Mouse (Mus musculus): Measurements from ENCODE around the gene Man1a2. TPM values are rescaled to one million over a fixed set of nuclear protein-coding genes. Genes with fewer than 3 reads are reported as not detected.

Gene Man1a2
- polyA plus RNA-seq, 1 experiment = 33.3 TPM

DNA sequence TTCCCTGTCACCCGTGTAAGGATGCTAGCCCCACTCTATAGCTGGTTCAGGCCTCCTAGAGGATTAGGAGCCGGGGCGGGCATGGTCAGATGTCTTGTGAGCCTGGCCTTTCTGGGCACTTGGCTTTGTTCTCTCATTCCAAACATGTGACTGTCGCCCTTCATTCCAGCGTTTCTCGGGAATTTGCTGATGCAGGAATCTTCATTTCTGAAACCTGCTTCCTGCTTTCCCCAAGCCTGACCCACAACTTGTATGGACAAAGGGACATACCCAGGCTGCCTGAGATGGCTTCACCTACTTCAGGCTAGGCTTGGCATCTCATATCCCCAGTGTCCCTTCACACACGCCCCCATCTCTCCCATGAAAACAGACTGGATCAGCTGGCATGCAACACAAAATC lies 162.6 kb downstream of the Man1a2 start:
- TF ChIP-seq POLR2A (IDR thresholded peaks at IDR 0.05; ENCODE audit: control insufficient read depth, extremely low read depth, insufficient read depth, low read length, poor library complexity) (no peak), CTCF (IDR thresholded peaks at IDR 0.05; ENCODE audit: borderline replicate concordance, control insufficient read depth, extremely low read depth, insufficient read depth, low read length, poor library complexity) (no peak)
- DNase-seq = no peak
- Histone ChIP-seq H3K36me3 (ENCODE audit: control insufficient read depth, insufficient read depth, low read length) (no peaks in the 10 kb centered on the region), H3K27me3 (ENCODE audit: control insufficient read depth, insufficient read depth, low read length) (no peaks in the 10 kb centered on the region), H3K4me1 (replicated peaks; ENCODE audit: control insufficient read depth, insufficient read depth, low read length) (no peaks in the 10 kb centered on the region), H3K4me3 (ENCODE audit: control insufficient read depth, insufficient read depth, low read length) (no peak overlapping the region), H3K27ac (ENCODE audit: control insufficient read depth, insufficient read depth, low read length) (no peak overlapping the region)
- WGBS = 95% methylated on average over 7 of the region's 7 CpGs

DNA sequence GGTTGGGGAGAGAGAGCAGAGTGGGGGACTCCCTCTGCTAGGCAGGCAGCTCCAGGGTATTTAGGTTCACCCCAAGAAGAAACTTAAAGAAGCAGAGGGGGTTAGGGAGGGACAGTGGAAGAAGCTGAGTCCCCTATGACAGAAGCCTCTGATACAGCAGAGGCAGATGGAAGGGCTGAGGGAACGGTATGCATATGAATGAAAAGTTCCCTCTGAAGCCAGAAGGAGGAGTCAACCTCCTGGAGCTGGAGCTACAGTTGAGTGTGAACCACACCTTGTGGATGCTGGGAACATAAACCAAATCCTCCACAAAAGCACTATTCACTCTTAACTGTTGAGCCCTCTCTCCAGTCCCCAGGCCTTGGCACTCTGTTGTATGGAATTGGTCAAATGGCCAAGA lies 163.7 kb downstream of the Man1a2 start:
- Histone ChIP-seq H3K27me3 (ENCODE audit: control insufficient read depth, insufficient read depth, low read length) (no peaks in the 10 kb centered on the region), H3K4me1 (replicated peaks; ENCODE audit: control insufficient read depth, insufficient read depth, low read length) (no peaks in the 10 kb centered on the region), H3K27ac (ENCODE audit: control insufficient read depth, insufficient read depth, low read length) (no peak overlapping the region), H3K36me3 (ENCODE audit: control insufficient read depth, insufficient read depth, low read length) (no peaks in the 10 kb centered on the region), H3K4me3 (ENCODE audit: control insufficient read depth, insufficient read depth, low read length) (no peak overlapping the region)
- TF ChIP-seq CTCF (IDR thresholded peaks at IDR 0.05; ENCODE audit: borderline replicate concordance, control insufficient read depth, extremely low read depth, insufficient read depth, low read length, poor library complexity) (no peak), POLR2A (IDR thresholded peaks at IDR 0.05; ENCODE audit: control insufficient read depth, extremely low read depth, insufficient read depth, low read length, poor library complexity) (no peak)
- no peak for DNase-seq
- 92% methylated on average over 1 of the region's 1 CpGs for WGBS

DNA sequence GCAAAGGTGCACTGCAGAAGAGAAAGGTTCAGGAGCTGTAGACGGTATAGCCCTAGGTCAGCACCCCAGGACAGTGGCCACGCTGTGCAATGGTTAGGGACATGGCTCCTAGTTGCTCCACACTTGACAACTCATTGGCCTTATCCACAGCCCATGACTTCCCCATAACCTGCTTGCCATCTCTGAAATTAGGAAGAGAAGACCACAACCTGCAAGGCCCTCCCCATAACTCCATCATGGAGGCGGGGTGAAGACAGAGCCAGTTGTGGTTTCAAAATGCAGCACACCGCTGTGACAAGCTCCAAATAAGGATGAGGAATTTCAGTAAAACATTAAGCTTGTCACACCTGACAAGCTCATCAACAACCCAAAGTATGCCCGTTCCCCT lies 169.6 kb downstream of the Man1a2 start:
- TF ChIP-seq POLR2A (IDR thresholded peaks at IDR 0.05; ENCODE audit: control insufficient read depth, extremely low read depth, insufficient read depth, low read length, poor library complexity) (no peak), CTCF (IDR thresholded peaks at IDR 0.05; ENCODE audit: borderline replicate concordance, control insufficient read depth, extremely low read depth, insufficient read depth, low read length, poor library complexity) (no peak)
- H3K4me1 ChIP-seq (replicated peaks; ENCODE audit: control insufficient read depth, insufficient read depth, low read length) = no peaks in the 10 kb centered on the region
- DNase-seq = no peak
- H3K27ac ChIP-seq (ENCODE audit: control insufficient read depth, insufficient read depth, low read length) = no peak overlapping the region
- H3K36me3 ChIP-seq (ENCODE audit: control insufficient read depth, insufficient read depth, low read length) = no peaks in the 10 kb centered on the region
- no peak overlapping the region for H3K4me3 ChIP-seq (ENCODE audit: control insufficient read depth, insufficient read depth, low read length)
- 51% methylated on average over 5 of the region's 5 CpGs for WGBS
- no peaks in the 10 kb centered on the region for H3K27me3 ChIP-seq (ENCODE audit: control insufficient read depth, insufficient read depth, low read length)

DNA sequence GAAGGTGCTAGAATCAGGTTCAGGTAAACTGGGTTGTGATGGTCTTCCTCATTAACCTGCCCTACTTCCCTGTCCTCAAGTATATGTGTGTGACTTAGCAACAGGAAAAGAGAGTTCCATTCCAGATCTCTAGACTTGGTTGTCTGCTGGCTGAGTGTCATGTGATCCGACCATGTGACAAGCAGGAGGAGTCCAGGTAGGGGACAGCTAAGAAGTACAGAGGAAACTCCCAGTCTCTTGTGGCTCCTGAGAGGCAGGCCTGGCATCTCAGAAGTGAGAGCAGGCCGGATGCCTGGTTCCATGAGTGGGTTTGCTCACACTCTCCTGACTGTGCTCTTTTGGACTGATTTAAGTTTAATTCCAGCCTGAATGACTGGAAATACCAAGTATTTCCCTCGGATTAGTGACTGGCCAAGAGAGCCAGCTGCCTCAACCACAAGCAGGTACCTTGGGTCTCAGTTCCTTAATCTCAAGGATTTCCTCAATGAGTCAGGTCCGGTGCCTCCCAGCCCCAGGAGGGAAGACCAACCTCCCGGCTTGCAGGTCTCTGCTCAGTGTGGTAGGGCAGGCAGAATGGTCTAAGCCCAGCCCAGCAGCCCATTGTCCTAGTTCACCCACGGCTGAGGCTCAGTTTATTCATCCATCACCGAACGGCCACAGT lies 170.1 kb downstream of the Man1a2 start:
- Histone ChIP-seq H3K27me3 (ENCODE audit: control insufficient read depth, insufficient read depth, low read length) (no peaks in the 10 kb centered on the region), H3K27ac (ENCODE audit: control insufficient read depth, insufficient read depth, low read length) (no peak overlapping the region), H3K4me1 (replicated peaks; ENCODE audit: control insufficient read depth, insufficient read depth, low read length) (no peaks in the 10 kb centered on the region), H3K36me3 (ENCODE audit: control insufficient read depth, insufficient read depth, low read length) (no peaks in the 10 kb centered on the region), H3K4me3 (ENCODE audit: control insufficient read depth, insufficient read depth, low read length) (no peak overlapping the region)
- TF ChIP-seq CTCF (IDR thresholded peaks at IDR 0.05; ENCODE audit: borderline replicate concordance, control insufficient read depth, extremely low read depth, insufficient read depth, low read length, poor library complexity) = no peak
- no peak for TF ChIP-seq POLR2A (IDR thresholded peaks at IDR 0.05; ENCODE audit: control insufficient read depth, extremely low read depth, insufficient read depth, low read length, poor library complexity)
- 35% methylated on average over 8 of the region's 8 CpGs for WGBS
- DNase-seq = no peak

Other genes starting within 250 kb of the Man1a2 start
- 5.3 and 5.7 TPM in 2 replicates for gene Tent5c, start 196.2 kb downstream of the Man1a2 start, polyA plus RNA-seq (2012; rRNA removed)
- 0.05 and 0.11 TPM in 2 replicates for gene Vtcn1, start 140.0 kb upstream of the Man1a2 start, polyA plus RNA-seq (2012; rRNA removed)
- gene Trim45, start 236.7 kb upstream of the Man1a2 start, polyA plus RNA-seq (2012; rRNA removed) = 3.0 and 3.2 TPM in 2 replicates